27 mouse cellular contexts compared by ENCODE assay signal in genomic region chr3:69667359-69667758, GRCm38 (mm10). TPM values are rescaled to one million over a fixed set of nuclear protein-coding genes. Genes with fewer than 3 reads are reported as not detected.
A peak's percentile ranks its signal among the peaks of the same experiment; 100 is the strongest.
DNase-seq lines count a peak whose midpoint lies in the region; ATAC-seq and TF ChIP-seq lines count a peak whose summit lies in the region.
"Had no signal": no experiment of that assay in that cellular context is flagged by ENCODE, and none has a peak within 500 bp of the region (broad histone marks: within the 10 kb centered on the region; RNA-seq: fewer than 3 reads in every experiment).

No protein-coding gene starts in this region.

- no peaks in the 10 kb centered on the region for H3K36me3 ChIP-seq in macrophage (ENCODE audit: inconsistent target)
- H3K36me3 ChIP-seq in kidney, embryonic 16.5 days (ENCODE audit: insufficient read depth, low read length), result no peaks in the 10 kb centered on the region
- H3K36me3 ChIP-seq in forebrain, embryonic 10.5 days (replicated peaks), result no peaks in the 10 kb centered on the region
- H3K36me3 ChIP-seq: embryonic facial prominence, embryonic 10.5 days; embryonic facial prominence, embryonic 13.5 days; heart, embryonic 10.5 days; heart, embryonic 13.5 days had no signal

- no peak overlapping the region for H3K4me2 ChIP-seq in kidney, embryonic 16.5 days (replicated peaks; ENCODE audit: low read depth, low read length)
- H3K4me2 ChIP-seq: embryonic facial prominence, embryonic 13.5 days; forebrain, embryonic 13.5 days; heart, embryonic 13.5 days; hindbrain, embryonic 14.5 days had no signal

- H3K27ac ChIP-seq in bone marrow macrophage, adult 2 months (ENCODE audit: insufficient read depth, low read depth, low read length), result peak overlapping the region; percentile 86
- H3K27ac ChIP-seq in macrophage, result peak overlapping the region; percentile 67
- H3K27ac ChIP-seq in kidney, embryonic 16.5 days (ENCODE audit: low read length), result no peak overlapping the region
- H3K27ac ChIP-seq in forebrain, embryonic 10.5 days, result no peak overlapping the region
- H3K27ac ChIP-seq: embryonic facial prominence, embryonic 10.5 days; embryonic facial prominence, embryonic 13.5 days; forebrain, embryonic 13.5 days; heart, embryonic 10.5 days; heart, embryonic 13.5 days; hindbrain, embryonic 14.5 days; hindbrain, postnatal 0 days had no signal

- 41% methylated on average over 3 of the region's 3 CpGs for WGBS in macrophage (ENCODE audit: missing documents)
- WGBS in kidney, embryonic 16.5 days, result 77% methylated on average over 3 of the region's 3 CpGs
- 91% methylated on average over 3 of the region's 3 CpGs for WGBS in forebrain, embryonic 10.5 days

- no peak for ATAC-seq in kidney, embryonic 16.5 days (ENCODE audit: low FRiP score, low TSS enrichment)
- ATAC-seq: CD4-positive, CD25-positive, alpha-beta regulatory T cell, adult 4 months; forebrain, embryonic 13.5 days; forebrain, embryonic 16.5 days; hindbrain, postnatal 0 days; inflammation-experienced regulatory T-cells, adult 6 months had no signal

- no peak overlapping the region for H3K9ac ChIP-seq in kidney, embryonic 16.5 days (replicated peaks; ENCODE audit: low read length)
- H3K9ac ChIP-seq: embryonic facial prominence, embryonic 13.5 days; forebrain, embryonic 13.5 days; heart, embryonic 13.5 days; hindbrain, embryonic 14.5 days had no signal

- no peaks in the 10 kb centered on the region for H3K9me3 ChIP-seq in kidney, embryonic 16.5 days (ENCODE audit: low read length)
- H3K9me3 ChIP-seq in forebrain, embryonic 10.5 days, result no peaks in the 10 kb centered on the region
- H3K9me3 ChIP-seq: embryonic facial prominence, embryonic 10.5 days; embryonic facial prominence, embryonic 13.5 days; forebrain, embryonic 13.5 days; heart, embryonic 10.5 days; heart, embryonic 13.5 days had no signal

- H3K4me1 ChIP-seq in bone marrow macrophage, adult 2 months (ENCODE audit: control insufficient read depth, insufficient read depth, low read length), result peaks cover 41% of the 10 kb centered on the region
- no peaks in the 10 kb centered on the region for H3K4me1 ChIP-seq in kidney, embryonic 16.5 days (ENCODE audit: insufficient read depth, low read length)
- H3K4me1 ChIP-seq in forebrain, embryonic 10.5 days, result no peaks in the 10 kb centered on the region
- H3K4me1 ChIP-seq: embryonic facial prominence, embryonic 10.5 days; embryonic facial prominence, embryonic 13.5 days; forebrain, embryonic 13.5 days; heart, embryonic 10.5 days had no signal

- H3K4me3 ChIP-seq in bone marrow macrophage, adult 2 months (ENCODE audit: insufficient read depth, low read length), result no peak overlapping the region
- H3K4me3 ChIP-seq in macrophage (ENCODE audit: inconsistent target), result no peak overlapping the region
- H3K4me3 ChIP-seq in kidney, embryonic 16.5 days (ENCODE audit: low read length), result no peak overlapping the region
- H3K4me3 ChIP-seq in forebrain, embryonic 10.5 days, result no peak overlapping the region
- H3K4me3 ChIP-seq: embryonic facial prominence, embryonic 10.5 days; embryonic facial prominence, embryonic 13.5 days; erythroblast, embryonic 14.5 days; forebrain, embryonic 13.5 days; heart, embryonic 10.5 days; heart, embryonic 13.5 days had no signal

- no peak for TF ChIP-seq POLR2A in bone marrow macrophage, adult 2 months (IDR thresholded peaks at IDR 0.05; ENCODE audit: borderline replicate concordance, low read depth, low read length)

- no peak for TF ChIP-seq CTCF in bone marrow macrophage, adult 2 months (IDR thresholded peaks at IDR 0.05; ENCODE audit: low read depth, low read length)

- H3K27me3 ChIP-seq in kidney, embryonic 16.5 days (ENCODE audit: insufficient read depth, low read length), result no peaks in the 10 kb centered on the region
- H3K27me3 ChIP-seq in forebrain, embryonic 10.5 days (ENCODE audit: poor library complexity, severe bottlenecking), result no peaks in the 10 kb centered on the region
- H3K27me3 ChIP-seq: embryonic facial prominence, embryonic 13.5 days; forebrain, embryonic 13.5 days; heart, embryonic 13.5 days had no signal

- H3K79me2 ChIP-seq in macrophage (ENCODE audit: inconsistent target), result no peaks in the 10 kb centered on the region

- peak; percentile 4 for DNase-seq in brain, adult 2 months (ENCODE audit: low read depth, low spot score)
- DNase-seq in embryo, embryonic 10 days (ENCODE audit: low spot score), result no peak
- DNase-seq in forebrain, embryonic 10.5 days (ENCODE audit: extremely low spot score, low spot score), result no peak
- DNase-seq: adrenal gland, adult 2 months; adrenal gland, postnatal 14 days; cerebellum, adult 18-20 months; cerebellum, adult 9-10 months; cerebellum, postnatal 14 days; embryo, embryonic 11 days; gastrocnemius, postnatal 10 days; gastrocnemius, postnatal 36 days; heart, postnatal 14 days; heart, postnatal 4 days had no signal

RNA-seq across cellular contexts. Expression of gene Nmd3, which starts 54.4 kb away (rescaled TPM):
- polyA plus RNA-seq in bone marrow macrophage, adult 2 months (2012; ENCODE audit: insufficient read depth, insufficient read length, missing spikeins), result 45.0 and 48.1 TPM in 2 replicates
- total RNA-seq in macrophage (2018; cell fraction: chromatin; rRNA removed), result 10 to 100 TPM; 28.9 to 87.9 (median 62.4) TPM
- total RNA-seq in macrophage (2018; cell fraction: cytosol; rRNA removed), result 10 to 100 TPM; 29.9 to 53.8 (median 40.1) TPM
- total RNA-seq in macrophage (2018; cell fraction: nucleus; rRNA removed), result 10 to 100 TPM; 22.1 to 58.4 (median 41.4) TPM
- 33.1 to 54.8 TPM (median 37.2 TPM) in 3 replicates for polyA plus RNA-seq in macrophage (2018)
- polyA plus RNA-seq in kidney, embryonic 16.5 days (2015; fragmentation: Nextera tagmentation; extraction: Ambion mirVana), result 152 and 153 TPM in 2 replicates
- 162 and 163 TPM in 2 replicates for polyA plus RNA-seq in forebrain, embryonic 10.5 days (2016; fragmentation: Nextera tagmentation; extraction: Ambion mirVana)

Comparison
In these comparisons a context has a peak if more than half of its experiments do, and no peak if none do; other contexts are left out.
1. H3K27ac ChIP-seq: peak in bone marrow macrophage, adult 2 months (single experiment) and macrophage (single experiment); none in kidney, embryonic 16.5 days (single experiment) and forebrain, embryonic 10.5 days (single experiment).